Mouse (Mus musculus) midbrain, embryonic 15.5 days (tissue): Measurements from ENCODE around the gene Nutm1. TPM values are rescaled to one million over a fixed set of nuclear protein-coding genes. Genes with fewer than 3 reads are reported as not detected.
A peak's percentile ranks its signal among the peaks of the same experiment; 100 is the strongest.

Experiments
- ATAC-seq: fragments of 200-750 bp; cut with Nextera tagmentation; replicated peaks from 2 replicates; pipeline ENCODE4 v1.8.0; 2017; ENCODE audit warnings: moderate TSS enrichment
- H3K27ac ChIP-seq: fragments of 300-500 bp; sonication (generic); 2 replicates; pipeline ENCODE4 v1.5.1; 2015; ENCODE audit warnings: mild to moderate bottlenecking, inconsistent platforms
- H3K27me3 ChIP-seq: fragments of 300-500 bp; sonication (generic); replicated peaks from 2 replicates; pipeline ENCODE4 v1.6.1; 2015; ENCODE audit warnings: inconsistent platforms
- H3K36me3 ChIP-seq: fragments of 300-500 bp; sonication (generic); replicated peaks from 2 replicates; pipeline ENCODE4 v1.6.1; 2015; ENCODE audit warnings: inconsistent platforms
- H3K4me1 ChIP-seq: fragments of 300-500 bp; sonication (generic); 2 replicates; pipeline ENCODE4 v1.6.1; 2015; ENCODE audit warnings: inconsistent platforms
- H3K4me2 ChIP-seq: fragments of 300-500 bp; sonication (generic); 2 replicates; pipeline ENCODE4 v1.6.1; 2015; ENCODE audit warnings: inconsistent platforms, mild to moderate bottlenecking, moderate library complexity
- H3K4me3 ChIP-seq: fragments of 300-500 bp; sonication (generic); 2 replicates; pipeline ENCODE4 v1.5.1; 2015; ENCODE audit warnings: mild to moderate bottlenecking, inconsistent platforms
- H3K9ac ChIP-seq: fragments of 300-500 bp; sonication (generic); 2 replicates; pipeline ENCODE4 v1.6.1; 2015; ENCODE audit warnings: mild to moderate bottlenecking, inconsistent platforms
- H3K9me3 ChIP-seq: fragments of 300-500 bp; sonication (generic); 2 replicates; pipeline ENCODE4 v1.6.1; 2016; ENCODE audit warnings: inconsistent platforms
- WGBS: fragments of 180-500 bp; shearing (Covaris S2); methylation state at CpG from one replicate; pipeline ENCODE4 v1.1.7; 2015; ENCODE audit warnings: mixed read lengths; 5-methylcytosine and 5-hydroxymethylcytosine counted together
- polyA plus RNA-seq: library from polyadenylated mRNA; unstranded; fragments of >200 nt; fragmentation: Nextera tagmentation; extraction: Ambion mirVana; gene quantifications from 2 replicates; pipeline ENCODE4 v1.2.1, GENCODE M21; 2015

Gene Nutm1
- polyA plus RNA-seq, 1 experiment from 2014 or later, result not detected

DNA sequence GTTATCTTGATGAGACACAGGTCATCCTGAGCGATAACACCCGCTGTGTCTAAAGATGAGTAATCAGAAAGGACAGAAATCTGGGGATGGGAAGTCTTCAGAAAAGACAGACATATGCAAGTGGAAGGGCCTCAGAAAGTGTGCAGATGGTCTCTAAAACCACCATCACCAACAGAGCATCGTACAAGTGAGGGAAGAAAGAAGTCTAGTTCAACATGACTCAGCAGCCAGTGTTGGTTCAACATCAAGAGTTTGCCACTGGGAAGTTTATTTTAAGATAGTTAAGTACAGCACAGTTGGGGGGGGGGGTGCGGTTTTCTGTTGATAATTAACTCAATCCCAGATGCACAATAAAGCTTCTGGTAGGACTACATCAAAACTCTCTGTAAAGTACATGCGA lies 38.2 kb downstream of the Nutm1 start:
- WGBS, result 92% methylated on average over 5 of the region's 5 CpGs
- no peaks in the 10 kb centered on the region for H3K36me3 ChIP-seq
- no peak for ATAC-seq
- H3K4me2 ChIP-seq, result no peak overlapping the region
- no peaks in the 10 kb centered on the region for H3K9me3 ChIP-seq
- H3K4me1 ChIP-seq, result no peaks in the 10 kb centered on the region
- no peak overlapping the region for H3K4me3 ChIP-seq
- no peaks in the 10 kb centered on the region for H3K27me3 ChIP-seq
- no peak overlapping the region for H3K9ac ChIP-seq
- H3K27ac ChIP-seq, result no peak overlapping the region

DNA sequence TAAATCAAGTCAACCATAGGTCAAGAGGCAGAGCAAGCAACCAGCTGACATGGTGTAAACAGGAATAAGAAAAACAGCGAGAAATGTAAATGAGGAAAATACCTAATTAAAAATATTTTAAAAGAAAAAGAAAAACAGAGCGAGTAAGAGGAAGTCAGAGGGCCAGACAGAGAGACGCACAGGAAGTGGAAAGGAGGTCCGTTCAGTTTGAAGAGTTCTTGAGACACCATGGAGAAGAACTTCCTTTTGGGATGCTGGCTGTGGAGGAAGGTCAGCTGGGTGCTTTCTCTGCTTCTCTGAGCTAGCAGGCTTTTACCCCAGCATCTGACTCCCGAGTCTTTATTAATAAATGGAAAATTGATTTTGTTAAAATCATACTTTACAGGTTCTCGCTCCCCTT lies 41.5 kb downstream of the Nutm1 start:
- no peak for ATAC-seq
- H3K9me3 ChIP-seq, result no peaks in the 10 kb centered on the region
- H3K36me3 ChIP-seq, result no peaks in the 10 kb centered on the region
- H3K4me2 ChIP-seq, result no peak overlapping the region
- no peak overlapping the region for H3K9ac ChIP-seq
- H3K4me3 ChIP-seq, result no peak overlapping the region
- H3K27ac ChIP-seq, result no peak overlapping the region
- no peaks in the 10 kb centered on the region for H3K27me3 ChIP-seq
- H3K4me1 ChIP-seq, result no peaks in the 10 kb centered on the region
- 80% methylated on average over 6 of the region's 6 CpGs for WGBS

DNA sequence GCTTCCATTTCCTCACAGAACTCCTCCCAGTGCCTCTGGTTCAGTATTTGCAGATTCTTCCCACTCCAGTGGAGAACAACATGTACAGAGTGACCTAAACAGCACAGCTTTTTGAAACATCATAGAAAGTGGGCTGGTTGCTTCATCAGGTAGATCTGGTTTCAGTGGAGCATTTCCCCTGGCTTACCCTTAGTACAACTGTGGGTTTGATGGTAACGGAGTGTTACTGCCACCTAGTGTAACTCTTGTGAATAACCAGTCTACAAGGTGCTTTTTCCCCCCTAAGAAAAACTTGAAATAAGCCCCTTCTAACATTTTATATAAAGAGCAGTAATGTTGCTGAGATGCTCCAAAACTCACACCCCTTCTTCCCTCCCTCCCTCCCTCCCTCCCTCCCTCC lies 43.1 kb downstream of the Nutm1 start:
- Histone ChIP-seq H3K4me1 (no peaks in the 10 kb centered on the region), H3K4me3 (no peak overlapping the region), H3K9me3 (no peaks in the 10 kb centered on the region), H3K27ac (no peak overlapping the region), H3K27me3 (no peaks in the 10 kb centered on the region), H3K4me2 (no peak overlapping the region), H3K36me3 (no peaks in the 10 kb centered on the region), H3K9ac (no peak overlapping the region)
- peak; percentile 75 for ATAC-seq
- WGBS, result 7% methylated on average over 1 of the region's 1 CpGs

DNA sequence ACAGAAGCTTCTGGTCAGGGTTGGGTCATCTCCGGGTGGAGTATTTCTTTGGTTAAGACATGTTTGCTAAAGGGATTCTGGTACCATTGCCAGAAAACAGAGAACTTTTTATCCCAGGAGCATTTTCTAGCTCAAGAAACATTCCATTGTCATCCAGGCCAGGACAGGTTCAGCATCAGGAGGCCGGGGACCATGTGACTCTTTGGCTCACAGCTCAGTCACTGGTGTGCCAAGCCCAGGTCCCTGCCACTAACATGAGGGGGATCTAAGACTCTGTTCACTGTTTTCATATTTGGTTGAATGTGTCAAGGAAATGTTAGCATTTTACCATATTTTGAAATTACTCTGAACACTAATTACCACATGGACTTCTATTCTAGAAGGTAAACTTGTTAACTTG lies 48.4 kb downstream of the Nutm1 start:
- Histone ChIP-seq H3K27me3 (no peaks in the 10 kb centered on the region), H3K4me3 (no peak overlapping the region), H3K9me3 (no peaks in the 10 kb centered on the region), H3K27ac (no peak overlapping the region), H3K9ac (no peak overlapping the region), H3K4me1 (no peaks in the 10 kb centered on the region), H3K36me3 (no peaks in the 10 kb centered on the region), H3K4me2 (no peak overlapping the region)
- ATAC-seq, result peak; percentile 78; the same call in 1 of the 2 replicates
- 88% methylated on average over 2 of the region's 2 CpGs for WGBS

DNA sequence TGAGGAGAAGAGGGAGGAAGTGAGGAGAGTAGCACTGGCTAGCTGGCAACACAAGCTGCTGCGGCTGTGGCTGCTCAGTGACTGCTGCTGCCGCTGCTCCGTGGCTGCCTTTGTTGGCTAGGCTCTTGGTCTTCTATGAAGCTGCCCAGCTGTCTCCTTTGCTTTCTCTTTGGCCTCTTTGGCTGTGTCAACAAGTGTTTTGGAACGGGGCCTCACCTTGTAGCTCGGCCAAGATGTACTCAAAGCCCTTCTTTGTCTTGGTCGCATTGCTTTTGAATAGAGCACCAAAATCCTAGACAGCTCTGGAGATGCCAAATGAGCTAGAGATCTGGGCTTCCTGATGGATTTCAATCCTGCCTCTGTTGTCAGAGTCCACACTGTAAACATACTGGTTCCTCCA lies 48.9 kb downstream of the Nutm1 start:
- H3K9ac ChIP-seq, result no peak overlapping the region
- ATAC-seq, result peak; percentile 87
- H3K27me3 ChIP-seq, result no peaks in the 10 kb centered on the region
- no peaks in the 10 kb centered on the region for H3K9me3 ChIP-seq
- H3K4me1 ChIP-seq, result no peaks in the 10 kb centered on the region
- no peak overlapping the region for H3K27ac ChIP-seq
- WGBS, result 69% methylated on average over 6 of the region's 6 CpGs
- H3K36me3 ChIP-seq, result no peaks in the 10 kb centered on the region
- no peak overlapping the region for H3K4me3 ChIP-seq
- H3K4me2 ChIP-seq, result no peak overlapping the region

DNA sequence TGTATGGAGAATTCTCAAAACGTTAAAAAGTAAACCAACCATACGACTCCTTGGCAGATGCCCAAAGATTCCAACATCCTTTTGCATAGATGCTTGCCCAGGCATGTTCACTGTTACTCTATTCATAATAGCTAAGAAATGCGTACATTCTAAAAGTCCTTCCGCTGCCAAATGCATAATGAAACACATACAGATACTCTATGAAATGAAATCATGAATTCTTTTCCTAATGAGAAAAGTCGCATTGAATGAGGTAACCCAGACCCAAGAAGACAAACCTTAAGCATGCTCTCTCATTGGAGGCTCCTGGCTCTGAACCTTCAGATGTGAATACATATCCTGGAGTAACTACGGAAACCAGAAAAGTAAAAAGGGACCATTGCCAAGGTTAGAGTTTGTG lies 56.0 kb downstream of the Nutm1 start:
- no peaks in the 10 kb centered on the region for H3K36me3 ChIP-seq
- H3K4me3 ChIP-seq, result no peak overlapping the region
- no peaks in the 10 kb centered on the region for H3K9me3 ChIP-seq
- ATAC-seq, result no peak
- no peak overlapping the region for H3K27ac ChIP-seq
- H3K4me1 ChIP-seq, result no peaks in the 10 kb centered on the region
- no peak overlapping the region for H3K9ac ChIP-seq
- H3K4me2 ChIP-seq, result no peak overlapping the region
- no peaks in the 10 kb centered on the region for H3K27me3 ChIP-seq
- 73% methylated on average over 6 of the region's 6 CpGs for WGBS

Other genes starting within 250 kb of the Nutm1 start
- not detected in 2 replicates for gene Olfr1310, start 246.6 kb downstream of the Nutm1 start, polyA plus RNA-seq
- gene Olfr1311, start 234.9 kb downstream of the Nutm1 start, polyA plus RNA-seq, result not detected in 2 replicates
- not detected in 2 replicates for gene Olfr1312, start 209.1 kb downstream of the Nutm1 start, polyA plus RNA-seq
- gene Olfr1313, start 181.4 kb downstream of the Nutm1 start, polyA plus RNA-seq, result not detected in 2 replicates
- not detected in 2 replicates for gene Olfr1314, start 162.5 kb downstream of the Nutm1 start, polyA plus RNA-seq
- gene Olfr1315-ps1, start 143.9 kb downstream of the Nutm1 start, polyA plus RNA-seq, result not detected in 2 replicates
- not detected in 2 replicates for gene Olfr1316, start 124.3 kb downstream of the Nutm1 start, polyA plus RNA-seq
- not detected in 2 replicates for gene Olfr1317, start 119.0 kb downstream of the Nutm1 start, polyA plus RNA-seq
- not detected in 2 replicates for gene Olfr1318, start 105.1 kb downstream of the Nutm1 start, polyA plus RNA-seq
- 21.9 and 26.0 TPM in 2 replicates for gene Lpcat4, start 19.8 kb downstream of the Nutm1 start, polyA plus RNA-seq
- gene Nop10, start 2.6 kb upstream of the Nutm1 start, polyA plus RNA-seq, result 153 and 158 TPM in 2 replicates
- 19.4 and 21.2 TPM in 2 replicates for gene Slc12a6, start 6.5 kb upstream of the Nutm1 start, polyA plus RNA-seq
- gene Gm21985, start 7.0 kb upstream of the Nutm1 start, polyA plus RNA-seq, result not detected in 2 replicates
- gene Emc4, start 108.7 kb upstream of the Nutm1 start, polyA plus RNA-seq, result 175 and 188 TPM in 2 replicates
- gene Katnbl1, start 119.9 kb upstream of the Nutm1 start, polyA plus RNA-seq, result 27.9 and 28.0 TPM in 2 replicates
- 18.6 and 19.6 TPM in 2 replicates for gene Emc7, start 195.7 kb upstream of the Nutm1 start, polyA plus RNA-seq
- 1.2 and 2.0 TPM in 2 replicates for gene Chrm5, start 221.5 kb upstream of the Nutm1 start, polyA plus RNA-seq
- gene Aven, start 233.7 kb upstream of the Nutm1 start, polyA plus RNA-seq, result 2.4 and 4.5 TPM in 2 replicates